Mouse (Mus musculus) right cerebral cortex, postnatal 25 days (tissue): Measurements from ENCODE around the gene Ss18l1.
A peak's percentile ranks its signal among the peaks of the same experiment; 100 is the strongest.

Experiments
- DNase-seq: peaks from one replicate; pipeline ENCODE4 v3.0.0; 2022

Ss18l1 gene

GRCm38 (mm10) chr2:180040406-180040805 is 1.9 kb upstream of the Ss18l1 start:
- no peak for DNase-seq

- peak; percentile 56 for DNase-seq
These were observed 593 bp upstream of the Ss18l1 start for GRCm38 (mm10) chr2:180041577-180042255.

GRCm38 (mm10) chr2:180042858-180043515 is 678 bp downstream of the Ss18l1 start:
- DNase-seq: peak; percentile 79

- no peak for DNase-seq
These were observed 3.0 kb downstream of the Ss18l1 start for GRCm38 (mm10) chr2:180045283-180045682.

GRCm38 (mm10) chr2:180047580-180047979 is 5.3 kb downstream of the Ss18l1 start:
- no peak for DNase-seq

GRCm38 (mm10) chr2:180047980-180048635 is 5.8 kb downstream of the Ss18l1 start:
- DNase-seq: peak; percentile 53

GRCm38 (mm10) chr2:180050986-180051385 is 8.7 kb downstream of the Ss18l1 start:
- peak; percentile 73 for DNase-seq

GRCm38 (mm10) chr2:180051986-180052733 is 9.9 kb downstream of the Ss18l1 start:
- no peak for DNase-seq

GRCm38 (mm10) chr2:180053001-180053400 is 10.7 kb downstream of the Ss18l1 start:
- no peak for DNase-seq

GRCm38 (mm10) chr2:180063338-180064131 is 21.2 kb downstream of the Ss18l1 start:
- no peak for DNase-seq

GRCm38 (mm10) chr2:180069770-180070480 is 27.6 kb downstream of the Ss18l1 start:
- no peak for DNase-seq

GRCm38 (mm10) chr2:180070481-180071453 is 28.5 kb downstream of the Ss18l1 start, which contains the start of gene Mtg2:
TSS of gene Mtg2 (plus strand) at chr2:180070588.
- peak; percentile 98 for DNase-seq

GRCm38 (mm10) chr2:180071671-180072070 is 29.4 kb downstream of the Ss18l1 start:
- DNase-seq: no peak

- no peak for DNase-seq
These were observed 30.6 kb downstream of the Ss18l1 start for GRCm38 (mm10) chr2:180072886-180073285.

GRCm38 (mm10) chr2:180077622-180078021 is 35.3 kb downstream of the Ss18l1 start:
- DNase-seq: no peak

GRCm38 (mm10) chr2:180080680-180081079 is 38.4 kb downstream of the Ss18l1 start:
- no peak for DNase-seq

GRCm38 (mm10) chr2:180083063-180083462 is 40.8 kb downstream of the Ss18l1 start:
- no peak for DNase-seq

- DNase-seq: no peak
These were observed 42.3 kb downstream of the Ss18l1 start for GRCm38 (mm10) chr2:180084565-180084964.

- DNase-seq: no peak
These were observed 43.8 kb downstream of the Ss18l1 start for GRCm38 (mm10) chr2:180085926-180086636.

GRCm38 (mm10) chr2:180086637-180087027 is 44.3 kb downstream of the Ss18l1 start:
- DNase-seq: no peak
